Mouse (Mus musculus): Measurements from ENCODE around the gene Dnm3.

Dnm3 gene

DNA sequence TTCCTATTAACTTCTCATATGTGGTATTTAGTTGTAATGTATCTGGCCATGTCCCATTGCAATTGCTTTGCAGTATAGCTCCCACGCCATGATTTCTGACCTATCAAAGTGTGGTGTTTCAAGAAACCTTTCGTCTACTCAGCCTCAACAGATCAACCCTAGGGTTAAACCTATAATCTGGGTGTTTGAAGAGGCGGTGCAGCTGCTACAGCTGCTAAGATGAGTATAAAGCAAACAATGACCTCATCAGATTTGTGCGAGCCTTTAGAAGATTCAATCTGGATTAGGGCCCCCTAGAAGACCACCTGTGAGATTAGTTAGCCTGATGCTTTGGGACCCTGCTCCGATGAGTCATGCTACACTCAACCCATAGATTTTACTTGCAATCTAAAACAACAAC, 321.0 kb downstream of the Dnm3 start:
- no peak for DNase-seq

DNA sequence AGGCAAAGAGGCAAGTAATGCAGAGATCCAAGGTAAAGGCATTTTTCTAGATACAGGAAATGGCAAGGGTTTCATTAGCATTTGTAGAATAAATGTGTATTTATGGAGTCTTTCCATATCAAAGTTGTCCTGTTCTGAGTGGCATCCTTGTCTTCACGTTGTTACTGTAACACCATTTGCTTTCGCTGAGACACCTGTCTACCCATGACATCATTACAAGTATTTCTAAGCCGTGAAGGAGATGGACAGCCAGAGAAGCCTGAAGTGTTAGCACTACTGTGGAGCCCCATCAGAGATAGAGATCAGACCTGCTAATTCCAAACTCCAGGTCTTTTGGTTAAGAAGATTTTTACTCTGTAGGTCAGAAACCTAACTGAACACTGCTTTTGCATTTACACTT, 322.3 kb downstream of the Dnm3 start:
- DNase-seq = no peak

DNA sequence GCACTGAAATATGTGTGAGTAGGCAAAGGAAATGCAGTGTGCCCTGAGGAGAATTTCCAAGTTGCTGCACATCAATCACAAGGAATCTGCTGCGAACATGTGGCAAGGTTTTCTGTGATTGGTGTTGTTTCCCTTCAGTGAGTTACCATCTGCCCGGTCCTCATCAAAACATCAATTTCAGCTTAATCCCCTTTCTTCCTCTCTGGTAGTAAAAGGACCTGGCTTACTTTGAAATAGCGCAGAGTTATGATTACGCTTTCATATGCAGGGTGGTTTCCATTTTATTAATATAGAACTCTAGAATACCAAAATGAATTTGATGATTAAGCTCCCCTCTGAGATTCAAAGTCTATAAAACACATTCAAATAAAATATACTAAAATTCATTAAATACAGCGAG, 324.7 kb downstream of the Dnm3 start:
- no peak for DNase-seq

DNA sequence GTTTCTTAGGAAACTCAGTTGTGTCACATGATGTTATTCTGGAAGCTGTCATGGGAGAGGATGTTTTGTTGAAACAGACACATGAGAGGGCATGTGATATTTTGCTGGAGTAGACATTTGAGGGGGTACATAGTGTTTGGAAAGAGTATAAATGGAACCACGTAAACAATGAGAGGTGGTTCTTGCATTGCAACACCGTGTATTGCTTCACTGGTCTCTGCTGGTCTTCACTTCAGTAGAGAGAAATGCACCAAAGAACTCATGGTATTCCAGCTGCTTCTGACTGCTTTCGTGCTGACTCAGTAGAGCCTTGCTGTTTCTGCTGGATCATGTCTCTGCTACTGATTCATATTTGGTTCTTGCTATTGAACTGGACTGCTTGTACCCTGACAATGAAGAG, 328.1 kb downstream of the Dnm3 start:
- DNase-seq = no peak

DNA sequence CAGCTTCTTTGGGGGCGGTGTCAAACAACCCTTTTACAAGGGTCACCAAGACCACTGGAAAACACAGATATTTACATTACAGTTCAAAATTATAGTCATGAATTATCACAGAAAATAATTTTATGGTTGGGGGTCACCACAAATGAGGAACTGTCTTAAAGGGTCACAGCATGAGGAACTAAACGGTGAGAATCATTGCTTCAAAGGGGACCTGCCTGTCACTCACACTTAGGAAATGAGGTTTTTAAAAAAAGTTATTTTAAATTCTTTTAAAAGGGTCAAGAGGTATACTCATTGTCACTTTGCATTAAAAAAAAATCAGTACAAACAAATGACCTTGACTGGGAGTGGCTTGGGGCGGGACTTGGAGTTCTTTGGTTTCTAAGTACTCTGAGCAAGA, 330.3 kb downstream of the Dnm3 start:
- no peak for DNase-seq

DNA sequence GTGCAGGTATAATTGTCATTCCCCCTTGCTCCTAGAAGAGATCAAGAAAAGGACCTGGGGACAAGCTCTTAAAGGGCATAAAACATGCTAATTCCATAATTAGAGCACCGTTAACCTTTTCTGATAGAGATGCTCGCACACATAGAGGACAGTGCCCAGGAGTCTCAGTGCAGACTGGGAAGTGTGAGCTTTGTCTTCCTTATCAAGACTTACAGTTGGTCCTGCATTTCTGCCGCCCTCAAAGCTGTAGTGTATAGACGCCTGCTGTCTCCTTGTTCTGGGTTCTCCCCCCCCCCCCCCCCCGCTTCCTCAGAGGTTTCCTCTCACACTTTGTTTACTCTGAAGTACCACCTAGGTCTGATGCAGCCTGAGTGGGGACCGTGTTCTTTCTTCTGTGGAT, 332.1 kb downstream of the Dnm3 start:
- no peak for DNase-seq

DNA sequence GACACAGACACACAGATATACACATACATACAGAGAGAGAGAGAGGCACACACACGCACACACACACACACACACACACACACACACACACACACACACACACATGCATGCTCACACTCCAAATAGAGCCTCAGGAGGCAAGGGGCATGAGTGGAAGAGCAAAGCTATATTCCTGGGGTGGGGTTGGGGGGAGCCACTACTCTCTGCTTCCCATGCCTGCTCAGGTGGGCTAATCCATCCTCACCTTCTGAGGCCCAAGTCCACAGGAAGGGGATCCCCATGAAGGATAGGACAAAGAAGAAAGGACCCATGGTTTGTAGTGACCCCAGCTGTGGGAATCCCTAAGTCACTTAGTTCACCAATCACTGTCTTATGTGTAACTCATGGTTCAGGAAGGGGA, 332.8 kb downstream of the Dnm3 start:
- no peak for DNase-seq

DNA sequence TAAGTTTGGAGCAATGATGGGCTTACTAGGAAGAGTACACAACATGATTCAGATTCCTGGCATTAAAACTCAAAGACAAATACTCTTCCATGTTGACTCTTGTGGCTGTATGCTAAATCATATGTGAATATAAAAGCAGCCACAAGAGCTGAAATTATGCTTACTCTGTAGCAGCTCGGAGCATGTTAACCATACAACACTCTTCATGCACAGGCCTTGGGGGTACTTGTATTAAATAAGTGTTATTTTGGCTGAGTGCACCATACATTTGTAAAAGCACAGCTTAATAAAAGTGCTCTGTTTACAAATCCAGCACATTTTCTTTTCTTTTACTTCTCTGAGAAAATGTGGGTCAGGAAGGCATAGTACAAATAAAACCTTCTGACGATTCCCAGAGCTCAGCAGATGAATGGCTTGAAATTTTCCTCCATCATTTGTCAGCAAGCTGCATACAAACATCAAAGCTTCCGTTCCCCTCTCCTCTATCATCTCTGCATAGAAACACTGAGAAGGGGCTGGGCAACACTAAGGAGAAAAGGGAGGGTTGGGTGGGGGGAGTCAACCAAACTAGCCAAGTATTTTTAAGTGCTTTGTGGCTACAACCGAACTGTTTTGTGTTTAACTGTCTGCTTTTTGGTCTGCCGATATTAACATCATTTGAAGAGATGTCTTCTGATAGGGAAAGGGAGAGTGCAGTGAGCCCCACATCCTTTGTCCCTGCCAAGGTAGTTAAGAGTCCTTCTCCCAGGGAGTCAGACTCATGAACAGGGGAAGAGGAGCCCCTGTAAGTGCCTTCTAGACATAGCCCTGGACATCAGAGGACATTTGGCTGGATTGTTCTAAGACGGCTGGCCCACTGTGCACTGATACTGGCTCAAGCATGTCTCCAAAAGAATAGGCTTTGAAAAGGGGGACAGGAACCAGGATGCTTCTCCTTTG, 333.6 kb downstream of the Dnm3 start:
- DNase-seq = no peak

DNA sequence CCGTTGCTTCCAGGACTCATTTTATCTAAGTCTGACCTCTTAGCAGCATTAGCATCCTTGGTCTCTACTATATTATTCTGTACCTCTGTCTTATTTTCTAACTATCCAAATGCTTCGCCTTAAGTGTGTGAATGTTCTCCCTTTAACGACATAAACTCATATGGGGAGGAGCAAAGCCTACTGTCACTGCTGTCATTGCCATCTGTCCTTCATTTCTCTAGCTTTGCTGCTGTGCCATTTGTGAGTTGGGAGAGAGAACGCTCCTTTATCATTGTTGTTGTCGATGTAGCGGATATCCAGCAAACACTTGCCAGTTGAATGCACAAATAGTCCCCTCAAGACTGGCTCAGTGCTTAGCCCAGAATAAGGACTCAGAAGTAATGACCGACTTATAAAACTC, 335.5 kb downstream of the Dnm3 start:
- DNase-seq = no peak

DNA sequence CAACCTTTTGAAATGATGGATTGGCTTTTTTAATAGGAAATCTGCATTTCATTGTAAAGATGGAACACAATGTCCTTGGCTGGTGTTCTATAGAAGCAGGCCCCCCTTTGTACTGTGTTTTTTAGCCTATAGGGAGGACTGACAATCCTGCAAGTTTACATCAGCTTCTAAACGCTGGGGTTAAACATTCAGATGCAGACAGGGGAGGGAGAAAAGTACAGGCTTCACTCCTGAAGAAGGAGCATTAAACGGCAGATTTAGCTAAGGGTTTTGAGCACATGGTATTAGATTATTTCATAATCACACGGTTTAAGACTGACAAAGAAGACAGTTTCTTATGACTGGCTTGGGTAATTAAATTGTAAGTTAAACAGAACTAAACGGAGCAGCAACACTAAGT, 341.5 kb downstream of the Dnm3 start:
- DNase-seq = no peak

DNA sequence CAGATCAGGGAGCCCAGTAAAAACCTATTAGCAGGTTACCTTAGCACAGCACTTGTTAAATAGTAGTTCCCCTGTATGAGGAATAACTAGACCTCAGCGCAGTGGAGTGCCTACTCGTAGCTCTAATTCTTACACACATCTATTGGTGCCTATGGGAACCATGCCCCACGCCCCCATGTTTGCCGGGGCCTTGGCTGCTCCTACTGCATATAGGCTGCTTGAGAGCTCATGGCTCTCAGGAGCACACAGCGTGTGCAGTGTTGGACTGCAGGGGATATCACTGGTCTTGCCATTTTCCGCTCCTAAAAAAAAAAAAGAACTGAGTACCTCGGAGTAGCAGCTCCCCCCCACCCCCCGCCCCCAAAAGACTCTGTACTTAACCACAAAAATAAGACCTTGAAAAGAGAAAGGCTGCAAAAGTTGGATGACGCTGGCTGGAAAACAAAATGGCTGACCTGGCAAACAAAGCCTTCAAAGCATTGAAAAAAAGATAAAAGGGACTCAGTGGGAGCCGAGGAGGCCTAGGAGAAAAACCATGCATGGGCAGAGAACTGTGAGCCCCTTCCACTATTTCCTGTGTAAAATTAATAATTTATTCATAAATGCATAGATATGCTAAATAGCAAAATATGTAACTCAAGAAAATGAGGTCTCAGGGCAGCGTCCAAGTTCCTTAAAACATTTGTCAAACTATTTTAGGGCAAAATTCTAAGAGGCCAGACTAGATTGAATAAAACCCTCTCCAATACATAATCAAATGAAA, 342.2 kb downstream of the Dnm3 start:
- DNase-seq = no peak

DNA sequence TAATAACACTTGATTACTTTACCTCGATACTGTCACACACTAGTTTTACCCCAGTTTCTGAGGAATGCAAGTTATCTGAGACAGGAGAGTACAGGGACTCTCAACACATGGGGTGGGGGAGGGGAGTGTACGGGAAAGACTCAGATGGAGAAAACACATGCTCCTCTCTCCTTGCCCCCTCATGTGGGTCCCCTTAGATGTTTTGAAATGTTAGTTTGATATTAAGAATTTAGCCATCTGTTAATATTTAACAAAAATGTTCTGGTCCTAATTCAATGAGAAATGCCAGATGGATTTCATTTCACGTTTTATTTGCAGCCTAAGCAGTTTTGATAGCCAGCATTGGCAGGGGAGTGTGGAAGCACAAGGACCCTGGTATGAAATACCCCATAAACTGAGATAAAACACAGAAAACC, 343.2 kb downstream of the Dnm3 start:
- no peak for DNase-seq

DNA sequence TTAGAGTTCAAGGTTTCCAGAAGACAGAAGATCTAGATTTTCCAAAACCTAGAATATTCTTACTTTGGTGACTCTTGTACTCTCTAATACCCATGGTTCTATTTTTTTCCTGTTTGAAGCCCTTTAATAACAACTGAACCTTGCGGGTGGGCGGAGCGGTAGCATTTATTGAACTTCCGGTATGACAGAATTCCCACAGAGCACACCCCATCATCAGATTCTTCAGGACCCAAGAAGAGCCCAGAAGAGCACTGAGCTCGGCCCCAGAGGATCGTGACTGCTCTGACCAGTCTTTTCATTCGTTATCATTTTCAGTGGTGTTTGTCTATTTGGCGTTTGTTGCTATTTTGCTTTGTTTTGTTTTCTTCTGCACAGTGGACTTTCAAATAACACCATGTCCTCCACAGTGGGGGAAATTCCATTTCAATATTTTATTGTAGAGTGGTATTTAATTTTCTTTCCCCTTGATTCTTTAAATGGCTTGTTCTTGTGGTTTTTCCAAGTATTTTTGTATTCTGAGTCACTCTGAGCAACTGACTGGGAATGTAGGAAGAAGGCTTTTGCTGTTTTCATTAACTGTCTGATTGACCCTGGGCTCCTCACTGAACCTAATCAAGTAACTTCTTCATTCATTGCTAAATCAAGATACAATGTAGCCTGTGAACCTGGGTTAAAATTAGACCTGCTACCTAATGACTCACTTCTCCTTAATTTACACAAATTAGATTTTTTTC, 344.8 kb downstream of the Dnm3 start:
- no peak for DNase-seq

DNA sequence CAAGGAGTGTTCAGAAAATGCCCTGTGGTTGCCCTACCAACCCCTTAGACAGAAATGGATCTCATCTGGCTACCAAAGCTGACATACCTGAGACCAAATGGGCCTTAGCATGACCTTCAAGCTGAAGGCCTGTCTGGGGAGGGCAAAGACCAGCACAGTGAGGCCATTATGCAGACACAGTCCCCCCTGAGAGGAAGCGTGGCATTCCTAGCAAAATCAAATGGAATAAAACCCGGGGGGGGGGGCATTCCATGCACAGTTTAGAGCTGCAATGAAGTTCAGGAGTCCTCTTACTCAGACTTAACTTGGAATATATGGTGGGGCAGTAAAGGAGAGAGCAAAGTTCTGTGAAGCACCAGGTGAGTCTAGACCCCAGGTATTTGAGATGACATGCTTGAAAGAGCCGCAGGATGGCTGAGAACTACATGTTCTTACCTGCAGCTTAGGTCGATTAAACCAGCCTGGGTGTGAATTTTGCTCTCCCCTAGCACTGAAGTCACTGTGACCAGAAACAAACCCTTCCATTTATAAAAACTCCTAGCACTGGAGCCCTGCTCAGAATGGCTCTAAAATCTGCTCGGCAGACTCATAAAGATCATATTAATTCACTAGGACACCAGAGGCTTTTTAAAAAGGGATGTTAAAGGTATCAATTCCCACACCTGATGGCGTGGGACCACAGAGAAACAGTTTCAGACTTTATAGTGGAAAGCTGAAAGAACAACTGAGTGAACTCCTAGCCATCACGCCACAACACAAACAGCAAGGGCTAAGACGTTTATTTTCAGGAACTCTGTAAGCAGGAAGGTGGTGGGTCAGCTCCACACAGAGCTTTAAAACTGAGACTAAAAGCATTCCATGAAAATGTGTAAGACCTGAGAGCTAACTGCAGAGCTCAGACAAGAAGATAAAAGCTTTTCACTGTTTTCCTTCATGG, 350.7 kb downstream of the Dnm3 start:
- no peak for DNase-seq

DNA sequence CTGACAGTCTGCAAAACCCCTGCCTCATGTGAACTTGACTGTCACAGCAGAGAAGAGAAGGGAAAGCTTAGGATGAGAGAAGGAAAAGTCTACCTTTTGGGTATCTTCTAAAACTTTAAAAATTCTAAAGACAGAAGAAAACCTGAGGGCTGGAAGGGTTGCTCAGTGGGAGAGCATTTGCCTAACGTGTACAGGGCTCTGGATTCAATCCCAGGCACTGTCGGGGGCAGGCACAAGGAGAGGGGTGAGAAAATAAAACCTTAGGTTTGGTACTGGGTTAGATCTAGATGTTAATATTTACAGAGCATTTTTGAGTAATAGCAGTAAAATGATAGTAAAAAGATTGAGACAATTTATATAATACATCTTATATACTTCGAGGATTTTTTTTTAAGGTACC, 353.4 kb downstream of the Dnm3 start:
- peak; percentile 15 for DNase-seq

DNA sequence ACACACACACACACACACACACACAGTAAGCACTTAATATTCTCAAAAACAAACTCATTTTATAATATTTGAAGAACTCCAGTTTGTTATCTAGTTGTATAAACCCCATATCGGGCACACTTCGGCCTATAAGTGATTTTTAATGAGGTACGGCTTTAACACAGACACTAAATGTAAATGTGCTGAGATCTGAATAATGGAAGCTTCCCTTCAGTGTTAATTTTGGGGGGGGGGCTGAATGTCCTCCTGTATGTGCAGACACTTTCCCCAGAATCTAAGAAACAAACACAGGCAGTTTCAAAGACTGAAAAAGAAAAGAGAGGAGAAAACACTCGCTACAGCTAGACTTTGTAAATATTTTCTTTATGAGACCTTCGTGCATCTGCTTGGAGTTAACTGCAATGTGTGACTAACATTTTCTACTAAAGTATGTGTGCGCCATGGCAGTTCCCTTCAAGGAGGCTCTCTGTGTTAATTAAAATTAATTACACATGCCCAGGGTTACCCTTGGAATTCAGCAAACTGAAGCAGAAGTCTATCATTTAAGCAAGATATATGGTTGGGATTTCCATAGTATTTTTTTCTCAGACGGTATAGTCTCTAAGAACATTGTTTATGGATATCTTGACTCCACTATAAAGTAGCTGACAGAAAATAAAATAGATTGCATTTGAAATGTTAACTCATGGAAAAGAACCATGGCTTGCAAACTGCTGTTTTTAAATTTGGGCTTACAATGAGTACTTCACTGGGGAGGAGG, 356.2 kb downstream of the Dnm3 start:
- DNase-seq = no peak

DNA sequence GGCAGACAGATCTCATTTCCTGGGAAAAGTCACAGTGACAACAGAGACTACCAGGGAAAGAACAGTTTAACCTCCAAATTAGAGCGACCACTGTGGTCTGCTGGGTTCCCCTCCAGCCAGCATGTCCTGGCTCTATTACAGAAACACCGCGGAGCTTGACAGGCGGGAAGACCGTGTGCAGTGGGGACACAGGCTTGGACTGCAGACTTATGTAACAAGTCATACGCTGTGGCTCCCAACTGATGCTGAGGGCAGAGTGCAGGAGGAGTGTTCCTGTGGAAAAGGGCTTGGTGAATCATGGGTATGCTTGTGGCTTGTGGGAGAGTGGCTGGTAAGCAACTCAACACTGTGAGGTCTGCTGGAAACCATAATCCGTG, 368.4 kb downstream of the Dnm3 start:
- DNase-seq = peak; percentile 74

DNA sequence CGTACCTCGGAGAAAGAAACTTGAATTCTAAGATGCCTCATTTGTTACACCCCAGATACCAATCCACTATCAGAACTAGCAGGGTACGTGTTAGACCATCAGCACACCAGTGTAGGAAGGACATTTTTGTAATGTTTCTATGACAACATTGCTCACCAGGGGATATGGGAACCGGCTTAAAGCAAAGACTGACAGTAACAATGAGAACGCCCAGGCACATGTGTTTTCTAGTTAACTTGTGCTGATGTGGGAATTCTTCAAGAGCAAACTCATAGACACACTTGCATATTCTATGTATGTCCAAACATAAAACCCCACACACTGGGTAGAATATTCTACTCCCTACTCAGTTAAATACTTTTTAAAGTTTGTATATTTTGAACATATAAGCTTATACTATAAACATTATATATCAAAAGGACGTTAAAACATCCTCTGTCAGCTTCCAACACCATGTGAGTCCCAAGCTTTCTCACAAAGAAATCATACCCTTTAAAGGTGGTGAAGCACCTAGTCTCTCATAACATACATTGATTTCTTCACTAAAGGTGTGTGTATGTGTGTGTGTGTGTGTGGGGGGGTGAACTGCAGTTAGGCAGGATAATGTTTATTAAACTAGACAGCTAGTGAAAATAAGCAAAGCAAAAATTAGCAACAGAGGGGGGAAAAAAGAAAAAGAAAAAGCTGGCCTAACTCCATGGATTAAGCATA, 369.0 kb downstream of the Dnm3 start:
- no peak for DNase-seq

DNA sequence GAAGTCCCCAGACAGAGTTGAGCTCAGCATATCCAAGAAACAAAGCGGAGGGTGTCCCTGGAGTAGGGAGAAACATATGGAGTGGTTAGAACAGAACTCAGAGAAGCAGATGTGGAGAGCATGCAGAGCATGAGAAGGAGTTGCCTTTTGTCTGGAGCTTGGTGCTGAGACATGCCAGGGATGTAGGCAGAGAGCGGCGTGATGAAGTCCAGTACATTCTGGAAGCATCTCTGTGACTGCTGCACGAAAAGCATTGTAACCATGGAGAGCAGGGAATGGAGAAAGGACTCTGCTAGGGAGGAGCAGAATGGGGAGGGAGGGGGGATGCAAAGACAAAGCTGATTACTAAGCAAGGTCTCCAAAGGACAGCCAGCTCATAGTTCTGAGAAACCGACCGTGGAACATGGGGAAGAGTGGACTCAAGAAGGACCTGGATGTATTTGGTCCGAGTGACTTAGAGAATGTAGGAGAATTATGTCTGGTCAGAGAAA, 369.6 kb downstream of the Dnm3 start:
- DNase-seq = no peak

DNA sequence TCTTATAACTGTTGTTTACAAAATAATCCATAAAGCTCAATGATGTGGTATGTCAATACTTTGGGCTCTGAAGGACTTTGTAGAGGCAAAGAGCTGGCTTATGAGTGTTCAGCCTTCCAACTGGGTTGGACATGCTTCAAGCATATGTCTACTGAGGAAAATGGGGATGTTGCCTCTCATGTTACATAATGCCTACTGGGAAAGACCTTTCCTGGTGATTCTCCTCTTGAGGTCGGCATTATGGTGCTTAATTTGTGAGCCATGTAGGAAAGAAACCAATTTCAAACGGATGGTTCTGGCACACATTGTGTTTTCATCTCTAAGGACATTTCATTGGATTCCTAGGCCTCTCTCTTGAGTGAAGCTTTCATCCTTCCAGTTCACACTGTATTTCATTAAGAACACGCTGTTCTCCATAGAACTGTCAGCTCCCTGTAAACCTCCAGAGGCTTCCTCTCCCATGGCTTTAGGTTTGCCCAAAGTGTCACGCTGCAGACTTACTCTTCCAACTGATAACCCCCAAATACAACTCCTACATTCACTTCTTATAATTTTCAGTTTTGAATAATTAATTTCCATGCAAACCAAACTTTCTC, 370.7 kb downstream of the Dnm3 start:
- peak; percentile 39 for DNase-seq

All from cerebellum, adult 11-12 months (tissue).